Mouse (Mus musculus) NIH3T3 (cell line): ENCODE measurements around the gene Gsx1.
A peak's percentile ranks its signal among the peaks of the same experiment; 100 is the strongest.

Experiments
- DNase-seq: peaks from one replicate; pipeline ENCODE4 v3.0.0-alpha.2; 2012; ENCODE audit warnings: low read depth

The Gsx1 gene

GRCm38 (mm10) chr5:147207852-147208251, 19.4 kb downstream of the Gsx1 start:
- DNase-seq = no peak

- no peak for DNase-seq
Measured at GRCm38 (mm10) chr5:147208471-147208870, 20.0 kb downstream of the Gsx1 start.

- DNase-seq = peak; percentile 90
Measured at GRCm38 (mm10) chr5:147227354-147228112, 39.0 kb downstream of the Gsx1 start.

- DNase-seq = no peak
Measured at GRCm38 (mm10) chr5:147235406-147236309, 47.2 kb downstream of the Gsx1 start.
